Mouse (Mus musculus): ENCODE measurements around the gene Prkg1. TPM values are rescaled to one million over a fixed set of nuclear protein-coding genes. Genes with fewer than 3 reads are reported as not detected.

Prkg1 gene
- polyA plus RNA-seq, 1 experiment from 2014 or later: 8.4 TPM

GRCm38 (mm10) chr19:31099369-31099768 is 665.5 kb downstream of the Prkg1 start:
- ATAC-seq (ENCODE audit: low FRiP score, low read depth): no peak
- no peak overlapping the region for H3K27ac ChIP-seq
- H3K27me3 ChIP-seq: no peaks in the 10 kb centered on the region
- H3K4me2 ChIP-seq (replicated peaks): no peak overlapping the region
- H3K9ac ChIP-seq: no peak overlapping the region
- 94% methylated on average over 3 of the region's 3 CpGs for WGBS
- no peaks in the 10 kb centered on the region for H3K36me3 ChIP-seq
- no peak overlapping the region for H3K4me3 ChIP-seq
- peaks cover 4% of the 10 kb centered on the region; the same call in 1 of the 2 replicates for H3K4me1 ChIP-seq
- no peaks in the 10 kb centered on the region for H3K9me3 ChIP-seq

- Histone ChIP-seq H3K27ac (no peak overlapping the region), H3K4me3 (no peak overlapping the region), H3K4me2 (replicated peaks) (no peak overlapping the region), H3K9ac (no peak overlapping the region), H3K9me3 (no peaks in the 10 kb centered on the region), H3K27me3 (no peaks in the 10 kb centered on the region), H3K4me1 (peaks cover 4% of the 10 kb centered on the region; the same call in 1 of the 2 replicates), H3K36me3 (no peaks in the 10 kb centered on the region)
- WGBS: 53% methylated on average over 3 of the region's 3 CpGs
- no peak for ATAC-seq (ENCODE audit: low FRiP score, low read depth)
These were observed 667.0 kb downstream of the Prkg1 start for GRCm38 (mm10) chr19:31097857-31098256.

GRCm38 (mm10) chr19:31083761-31084160 is 681.1 kb downstream of the Prkg1 start:
- peak overlapping the region; percentile 80; the same call in 1 of the 2 replicates for H3K9ac ChIP-seq
- H3K27ac ChIP-seq: no peak overlapping the region
- H3K4me1 ChIP-seq: peaks cover 14% of the 10 kb centered on the region
- H3K27me3 ChIP-seq: no peaks in the 10 kb centered on the region
- H3K4me2 ChIP-seq (replicated peaks): peak overlapping the region; percentile 86
- peaks cover 39% of the 10 kb centered on the region for H3K36me3 ChIP-seq
- peaks cover 18% of the 10 kb centered on the region for H3K9me3 ChIP-seq
- ATAC-seq (ENCODE audit: low FRiP score, low read depth): no peak
- peak overlapping the region; percentile 74 for H3K4me3 ChIP-seq
- WGBS: 93% methylated on average over 8 of the region's 8 CpGs

GRCm38 (mm10) chr19:31082662-31083429 is 682.0 kb downstream of the Prkg1 start, which contains the start of gene Cstf2t:
Cstf2t (plus strand) TSS chr19:31082837.
- no peaks in the 10 kb centered on the region for H3K27me3 ChIP-seq
- WGBS: 2% methylated on average over 56 of the region's 56 CpGs

GRCm38 (mm10) chr19:31082226-31082625 is 682.6 kb downstream of the Prkg1 start:
- peaks cover 35% of the 10 kb centered on the region for H3K36me3 ChIP-seq
- WGBS: 19% methylated on average over 7 of the region's 7 CpGs
- H3K4me3 ChIP-seq: peak overlapping the region; percentile 74
- H3K4me2 ChIP-seq (replicated peaks): peak overlapping the region; percentile 86
- H3K27ac ChIP-seq: no peak overlapping the region
- H3K9ac ChIP-seq: 0 out of 2 replicates have a peak overlapping the region, but pooled peaks have one; percentile 8
- no peaks in the 10 kb centered on the region for H3K27me3 ChIP-seq
- peaks cover 18% of the 10 kb centered on the region for H3K9me3 ChIP-seq
- peak; percentile 20; the same call in 1 of the 2 replicates for ATAC-seq (ENCODE audit: low FRiP score, low read depth)
- peaks cover 14% of the 10 kb centered on the region for H3K4me1 ChIP-seq

More at GRCm38 (mm10) chr19:31082662-31083429, 682.0 kb downstream of the Prkg1 start, which contains the start of gene Cstf2t:
- Histone ChIP-seq H3K27ac (peak within 1 kb of the TSS; percentile 70; the same call in 1 of the 2 replicates), H3K4me1 (peaks cover 14% of the 10 kb centered on the region), H3K36me3 (peaks cover 39% of the 10 kb centered on the region), H3K9ac (peak within 1 kb of the TSS; percentile 80), H3K4me2 (replicated peaks) (peak within 1 kb of the TSS; percentile 86), H3K9me3 (peaks cover 18% of the 10 kb centered on the region), H3K4me3 (peak within 1 kb of the TSS; percentile 74)
- ATAC-seq (ENCODE audit: low FRiP score, low read depth): peak; percentile 100

GRCm38 (mm10) chr19:31078241-31078640 is 686.6 kb downstream of the Prkg1 start:
- no peak overlapping the region for H3K4me2 ChIP-seq (replicated peaks)
- no peak for ATAC-seq (ENCODE audit: low FRiP score, low read depth)
- no peak overlapping the region for H3K27ac ChIP-seq
- H3K4me1 ChIP-seq: peaks cover 8% of the 10 kb centered on the region; the same call in 1 of the 2 replicates
- no peaks in the 10 kb centered on the region for H3K9me3 ChIP-seq
- H3K9ac ChIP-seq: no peak overlapping the region
- no peaks in the 10 kb centered on the region for H3K36me3 ChIP-seq
- no peak overlapping the region for H3K4me3 ChIP-seq
- WGBS: 71% methylated on average over 3 of the region's 3 CpGs
- no peaks in the 10 kb centered on the region for H3K27me3 ChIP-seq

GRCm38 (mm10) chr19:31076106-31076505 is 688.7 kb downstream of the Prkg1 start:
- no peak overlapping the region for H3K4me3 ChIP-seq
- no peak overlapping the region for H3K27ac ChIP-seq
- WGBS: 83% methylated on average over 4 of the region's 4 CpGs
- ATAC-seq (ENCODE audit: low FRiP score, low read depth): no peak
- H3K36me3 ChIP-seq: no peaks in the 10 kb centered on the region
- no peaks in the 10 kb centered on the region for H3K27me3 ChIP-seq
- H3K4me2 ChIP-seq (replicated peaks): no peak overlapping the region
- peaks cover 8% of the 10 kb centered on the region; the same call in 1 of the 2 replicates for H3K4me1 ChIP-seq
- no peaks in the 10 kb centered on the region for H3K9me3 ChIP-seq
- no peak overlapping the region for H3K9ac ChIP-seq

- H3K27ac ChIP-seq: no peak overlapping the region
- no peak for ATAC-seq (ENCODE audit: low FRiP score, low read depth)
- no peaks in the 10 kb centered on the region for H3K9me3 ChIP-seq
- H3K27me3 ChIP-seq: no peaks in the 10 kb centered on the region
- H3K4me1 ChIP-seq: peaks cover 8% of the 10 kb centered on the region; the same call in 1 of the 2 replicates
- WGBS: 15% methylated on average over 3 of the region's 3 CpGs
- H3K4me2 ChIP-seq (replicated peaks): peak overlapping the region; percentile 40
- H3K9ac ChIP-seq: no peak overlapping the region
- 0 out of 2 replicates have a peak overlapping the region, but pooled peaks have one; percentile 14 for H3K4me3 ChIP-seq
- no peaks in the 10 kb centered on the region for H3K36me3 ChIP-seq
These were observed 690.1 kb downstream of the Prkg1 start for GRCm38 (mm10) chr19:31074717-31075063.

GRCm38 (mm10) chr19:31073959-31074716 is 690.7 kb downstream of the Prkg1 start:
- Histone ChIP-seq H3K4me3 (0 out of 2 replicates have a peak overlapping the region, but pooled peaks have one; percentile 14), H3K27me3 (no peaks in the 10 kb centered on the region)

GRCm38 (mm10) chr19:31065206-31065781 is 699.5 kb downstream of the Prkg1 start:
- no peaks in the 10 kb centered on the region for H3K9me3 ChIP-seq
- H3K36me3 ChIP-seq: no peaks in the 10 kb centered on the region
- H3K27me3 ChIP-seq: no peaks in the 10 kb centered on the region
- no peak overlapping the region for H3K4me2 ChIP-seq (replicated peaks)
- WGBS: 81% methylated on average over 11 of the region's 11 CpGs
- no peak overlapping the region for H3K4me3 ChIP-seq
- H3K4me1 ChIP-seq: no peaks in the 10 kb centered on the region
- H3K27ac ChIP-seq: no peak overlapping the region
- no peak for ATAC-seq (ENCODE audit: low FRiP score, low read depth)
- H3K9ac ChIP-seq: no peak overlapping the region

More at GRCm38 (mm10) chr19:31073959-31074716, 690.7 kb downstream of the Prkg1 start:
- peak; percentile 71 for ATAC-seq (ENCODE audit: low FRiP score, low read depth)
- Histone ChIP-seq H3K9ac (no peak overlapping the region), H3K9me3 (no peaks in the 10 kb centered on the region), H3K27ac (no peak overlapping the region), H3K4me1 (peaks cover 8% of the 10 kb centered on the region; the same call in 1 of the 2 replicates), H3K4me2 (replicated peaks) (peak overlapping the region; percentile 40), H3K36me3 (no peaks in the 10 kb centered on the region)
- WGBS: 52% methylated on average over 24 of the region's 24 CpGs

- Histone ChIP-seq H3K4me2 (replicated peaks) (no peak overlapping the region), H3K27me3 (no peaks in the 10 kb centered on the region), H3K36me3 (no peaks in the 10 kb centered on the region), H3K4me3 (no peak overlapping the region), H3K9me3 (no peaks in the 10 kb centered on the region), H3K27ac (no peak overlapping the region), H3K4me1 (no peaks in the 10 kb centered on the region), H3K9ac (no peak overlapping the region)
- WGBS: 76% methylated on average over 1 of the region's 1 CpGs
- ATAC-seq (ENCODE audit: low FRiP score, low read depth): no peak
These were observed 700.1 kb downstream of the Prkg1 start for GRCm38 (mm10) chr19:31064740-31065139.
